Mouse (Mus musculus) liver, adult 2 months (tissue): ENCODE measurements around the gene Fam155a. TPM values are rescaled to one million over a fixed set of nuclear protein-coding genes. Genes with fewer than 3 reads are reported as not detected.

ENCODE experiments used
- DNase-seq: peaks from one replicate; pipeline ENCODE4 v3.0.0-alpha.2; 2011; ENCODE audit warnings: low read depth, low spot score; ENCODE audit errors: extremely low read depth
- H3K27ac ChIP-seq: fragments of 200-500 bp; replicated peaks from 2 replicates; pipeline ENCODE4 v1.5.1; 2012; ENCODE audit warnings: low read depth, mild to moderate bottlenecking, control low read depth, inconsistent platforms, low read length; ENCODE audit not compliant: insufficient read depth
- H3K27me3 ChIP-seq: fragments of 200-500 bp; 2 replicates; pipeline ENCODE4 v1.6.1; 2012; ENCODE audit warnings: mild to moderate bottlenecking, moderate library complexity, low read length, inconsistent platforms; ENCODE audit not compliant: control insufficient read depth, insufficient read depth
- H3K36me3 ChIP-seq: fragments of 200-500 bp; 2 replicates; pipeline ENCODE4 v1.6.1; 2012; ENCODE audit warnings: low read length, inconsistent platforms; ENCODE audit not compliant: control insufficient read depth, insufficient read depth
- H3K4me1 ChIP-seq: fragments of 200-500 bp; 2 replicates; pipeline ENCODE4 v1.6.1; 2011; ENCODE audit warnings: low read length; ENCODE audit not compliant: control insufficient read depth, insufficient read depth
- H3K4me3 ChIP-seq: fragments of 200-500 bp; 2 replicates; pipeline ENCODE4 v1.5.1; 2011; ENCODE audit warnings: low read depth, mild to moderate bottlenecking, control low read depth, low read length, moderate library complexity; ENCODE audit not compliant: insufficient read depth
- H3K79me2 ChIP-seq: fragments of 200-500 bp; 2 replicates; pipeline ENCODE4 v1.6.1; 2012; ENCODE audit warnings: inconsistent platforms, mild to moderate bottlenecking, low read length, moderate library complexity; ENCODE audit not compliant: control insufficient read depth, insufficient read depth
- H3K9ac ChIP-seq: fragments of 200-500 bp; 2 replicates; pipeline ENCODE4 v1.6.1; 2012; ENCODE audit warnings: low read depth, mild to moderate bottlenecking, control low read depth, inconsistent platforms, low read length
- CTCF ChIP-seq: fragments of 200-500 bp; IDR thresholded peaks from 2 replicates; pipeline ENCODE4 v1.5.1; 2011; ENCODE audit warnings: low read depth, low read length, control low read depth
- POLR2A ChIP-seq: fragments of 200-500 bp; IDR thresholded peaks from 2 replicates; pipeline ENCODE4 v1.6.1; 2011; ENCODE audit warnings: low read length, control low read depth; ENCODE audit not compliant: insufficient read depth; ENCODE audit errors: extremely low read depth
- WGBS: fragments of 180-500 bp; shearing (Covaris S2); methylation state at CpG from one replicate; pipeline ENCODE4 v1.1.7; 2018; 5-methylcytosine and 5-hydroxymethylcytosine counted together
- polyA plus RNA-seq: library from polyadenylated mRNA; depleted of rRNA; stranded (reverse); fragments of >200 nt; gene quantifications from 2 replicates; pipeline ENCODE4 v1.2.3, GENCODE M21; 2012
- total RNA-seq: library from RNA; depleted of rRNA; stranded (reverse); fragments of >200 nt; gene quantifications from 2 replicates; pipeline ENCODE4 v1.2.3, GENCODE M21; 2014

The Fam155a gene
- total and polyA plus RNA-seq, 2 experiments: 0.09 TPM; not detected in 1

GRCm38 (mm10) chr8:9227779-9228464, 543.0 kb downstream of the Fam155a start:
- TF ChIP-seq POLR2A (no peak), CTCF (peak; percentile 98)
- DNase-seq: peak; percentile 21
- 43% methylated on average over 19 of the region's 19 CpGs for WGBS

GRCm38 (mm10) chr8:9226767-9227166, 544.2 kb downstream of the Fam155a start:
- H3K9ac ChIP-seq: no peak overlapping the region

More at GRCm38 (mm10) chr8:9227779-9228464, 543.0 kb downstream of the Fam155a start:
- Histone ChIP-seq H3K4me3 (no peak overlapping the region), H3K27ac (no peak overlapping the region), H3K79me2 (no peaks in the 10 kb centered on the region), H3K36me3 (no peaks in the 10 kb centered on the region), H3K27me3 (no peaks in the 10 kb centered on the region), H3K9ac (no peak overlapping the region), H3K4me1 (no peaks in the 10 kb centered on the region)

GRCm38 (mm10) chr8:9211751-9212150, 559.2 kb downstream of the Fam155a start:
- Histone ChIP-seq H3K27me3 (no peaks in the 10 kb centered on the region), H3K4me3 (no peak overlapping the region), H3K4me1 (no peaks in the 10 kb centered on the region), H3K27ac (no peak overlapping the region), H3K36me3 (no peaks in the 10 kb centered on the region), H3K9ac (no peak overlapping the region), H3K79me2 (no peaks in the 10 kb centered on the region)
- no peak for DNase-seq
- WGBS: 54% methylated on average over 4 of the region's 4 CpGs
- TF ChIP-seq CTCF (no peak), POLR2A (no peak)

More at GRCm38 (mm10) chr8:9226767-9227166, 544.2 kb downstream of the Fam155a start:
- H3K79me2 ChIP-seq: no peaks in the 10 kb centered on the region
- H3K27me3 ChIP-seq: no peaks in the 10 kb centered on the region
- H3K4me3 ChIP-seq: no peak overlapping the region
- no peaks in the 10 kb centered on the region for H3K36me3 ChIP-seq
- 82% methylated on average over 7 of the region's 7 CpGs for WGBS
- no peaks in the 10 kb centered on the region for H3K4me1 ChIP-seq
- no peak for DNase-seq
- no peak overlapping the region for H3K27ac ChIP-seq
- TF ChIP-seq CTCF (no peak), POLR2A (no peak)

- TF ChIP-seq POLR2A: no peak
- TF ChIP-seq CTCF: no peak
- no peak for DNase-seq
- Histone ChIP-seq H3K27me3 (no peaks in the 10 kb centered on the region), H3K9ac (no peak overlapping the region), H3K79me2 (no peaks in the 10 kb centered on the region), H3K27ac (no peak overlapping the region), H3K4me3 (no peak overlapping the region), H3K4me1 (no peaks in the 10 kb centered on the region), H3K36me3 (no peaks in the 10 kb centered on the region)
- 87% methylated on average over 31 of the region's 31 CpGs for WGBS
Observed at GRCm38 (mm10) chr8:9207505-9208051, 563.4 kb downstream of the Fam155a start.

GRCm38 (mm10) chr8:9204345-9205067, 566.5 kb downstream of the Fam155a start:
- DNase-seq: no peak
- Histone ChIP-seq H3K27me3 (no peaks in the 10 kb centered on the region), H3K79me2 (no peaks in the 10 kb centered on the region), H3K27ac (no peak overlapping the region), H3K4me1 (no peaks in the 10 kb centered on the region), H3K9ac (no peak overlapping the region), H3K4me3 (no peak overlapping the region), H3K36me3 (no peaks in the 10 kb centered on the region)
- TF ChIP-seq CTCF: no peak
- no peak for TF ChIP-seq POLR2A
- 75% methylated on average over 10 of the region's 10 CpGs for WGBS

GRCm38 (mm10) chr8:9200099-9200498, 570.9 kb downstream of the Fam155a start:
- no peak overlapping the region for H3K4me3 ChIP-seq
- no peak for TF ChIP-seq CTCF
- TF ChIP-seq POLR2A: no peak
- no peaks in the 10 kb centered on the region for H3K27me3 ChIP-seq
- no peaks in the 10 kb centered on the region for H3K79me2 ChIP-seq
- DNase-seq: no peak
- H3K4me1 ChIP-seq: no peaks in the 10 kb centered on the region
- no peak overlapping the region for H3K9ac ChIP-seq
- 74% methylated on average over 3 of the region's 3 CpGs for WGBS
- H3K36me3 ChIP-seq: no peaks in the 10 kb centered on the region
- H3K27ac ChIP-seq: no peak overlapping the region
